Mouse (Mus musculus) adrenal gland, postnatal 10 days (tissue): Measurements from ENCODE around the gene Nudt9. TPM values are rescaled to one million over a fixed set of nuclear protein-coding genes. Genes with fewer than 3 reads are reported as not detected.

ENCODE experiments used
- microRNA-seq: library from miRNA; unstranded; fragments of <30 nt; microRNA quantifications from one replicate; pipeline ENCODE4 v1.2.0, GENCODE M21; 2021
- total RNA-seq, 2 experiments: library from RNA; stranded (reverse); gene quantifications; 2 replicates each; pipeline ENCODE4 v1.2.3; 2021

Gene Nudt9
- total RNA-seq, 2 experiments from 2014 or later = 52.0 to 53.2 TPM

Small RNA genes within 50 kb of the gene (microRNA-seq; reads per million reads assigned to microRNA genes)
- not detected for gene Mir5619

Other genes starting within 250 kb of the Nudt9 start
- 10 to 100 TPM; 12.0 to 15.7 TPM for gene Klhl8, start 135.0 kb upstream of the Nudt9 start, total RNA-seq
- 100 to 1,000 TPM in 1 of 2 experiments, 10 to 100 TPM in 1; 59.3 to 169 TPM for gene Hsd17b13, start 68.9 kb upstream of the Nudt9 start, total RNA-seq
- gene Hsd17b11, start 24.4 kb upstream of the Nudt9 start, total RNA-seq = 10 to 100 TPM; 58.6 to 77.1 TPM
- not detected for gene Gm17660, start 31.3 kb downstream of the Nudt9 start, total RNA-seq
- gene Sparcl1, start 67.4 kb downstream of the Nudt9 start, total RNA-seq = 100 to 1,000 TPM; 142 to 154 TPM
- gene Dspp, start 124.4 kb downstream of the Nudt9 start, total RNA-seq = not detected
- gene Dmp1, start 156.3 kb downstream of the Nudt9 start, total RNA-seq = 1 to 10 TPM in 1 of 2 experiments, under 1 TPM in 1; 0.18 to 8.6 TPM